Mouse (Mus musculus) heart, embryonic 14.5 days (tissue): ENCODE data around the gene Ypel4. TPM values are rescaled to one million over a fixed set of nuclear protein-coding genes. Genes with fewer than 3 reads are reported as not detected.

Experiments
- ATAC-seq: fragments of 200-750 bp; cut with Nextera tagmentation; 2 replicates; pipeline ENCODE4 v1.8.0; 2017; ENCODE audit warnings: low read depth, moderate TSS enrichment; ENCODE audit not compliant: insufficient number of reproducible peaks, insufficient read depth, low FRiP score
- H3K27ac ChIP-seq, 2 experiments: fragments of 200-500 bp in 1 of 2; fragments of 300-500 bp in 1 of 2; sonication (generic) in 1 of 2; replicated peaks in 1 of 2; 2 replicates each; pipeline ENCODE4 v1.5.1; 2012 to 2014; ENCODE audit warnings: low read depth in 2 of 2, low read length in 2 of 2, control low read depth in 1 of 2, mild to moderate bottlenecking in 1 of 2, mixed read lengths in 1 of 2; ENCODE audit not compliant: control insufficient read depth in 1 of 2, insufficient read depth in 1 of 2
- H3K27me3 ChIP-seq: fragments of 300-500 bp; sonication (generic); 2 replicates; pipeline ENCODE4 v1.6.1; 2014; ENCODE audit warnings: mild to moderate bottlenecking, low read length, control low read depth; ENCODE audit not compliant: control insufficient read depth, insufficient read depth
- H3K36me3 ChIP-seq: fragments of 300-500 bp; sonication (generic); 2 replicates; pipeline ENCODE4 v1.6.1; 2014; ENCODE audit warnings: mild to moderate bottlenecking, control low read depth, low read length, mixed read lengths; ENCODE audit not compliant: control insufficient read depth, insufficient read depth
- H3K4me1 ChIP-seq, 2 experiments: fragments of 200-500 bp in 1 of 2; fragments of 300-500 bp in 1 of 2; sonication (generic) in 1 of 2; 2 replicates each; pipeline ENCODE4 v1.6.1; 2012 to 2014; ENCODE audit warnings: low read length in 2 of 2, control low read depth in 1 of 2, mixed read lengths in 1 of 2; ENCODE audit not compliant: control insufficient read depth in 2 of 2, insufficient read depth in 2 of 2
- H3K4me2 ChIP-seq: fragments of 300-500 bp; sonication (generic); 2 replicates; pipeline ENCODE4 v1.6.1; 2014; ENCODE audit warnings: mild to moderate bottlenecking, low read length
- H3K4me3 ChIP-seq, 2 experiments: fragments of 200-500 bp in 1 of 2; fragments of 300-500 bp in 1 of 2; sonication (generic) in 1 of 2; 2 replicates each; pipeline ENCODE4 v1.5.1; 2012 to 2014; ENCODE audit warnings: low read length in 2 of 2, mild to moderate bottlenecking in 2 of 2, control low read depth in 1 of 2, low read depth in 1 of 2, moderate library complexity in 1 of 2; ENCODE audit not compliant: control insufficient read depth in 1 of 2, insufficient read depth in 1 of 2
- H3K9ac ChIP-seq: fragments of 300-500 bp; sonication (generic); 2 replicates; pipeline ENCODE4 v1.6.1; 2014; ENCODE audit warnings: mild to moderate bottlenecking, low read length
- H3K9me3 ChIP-seq: fragments of 300-500 bp; sonication (generic); 2 replicates; pipeline ENCODE4 v1.6.1; 2016; ENCODE audit warnings: low read length, control low read depth; ENCODE audit not compliant: control insufficient read depth
- WGBS: fragments of 180-500 bp; shearing (Covaris S2); extraction: QIAGEN DNeasy Blood & Tissue Kit; methylation state at CpG from one replicate; pipeline ENCODE4 v1.1.7; 2014; 5-methylcytosine and 5-hydroxymethylcytosine counted together
- polyA plus RNA-seq: library from polyadenylated mRNA; unstranded; fragments of >200 nt; fragmentation: Nextera tagmentation; extraction: Ambion mirVana; gene quantifications from 2 replicates; pipeline ENCODE4 v1.2.1, GENCODE M21; 2014

The Ypel4 gene
- polyA plus RNA-seq = 3.5 and 4.5 TPM in 2 replicates

GRCm38 (mm10) chr2:84733579-84734300 lies at the start of gene Ypel4:
Gene Ypel4, plus strand, starts transcription at chr2:84734058.
- Histone ChIP-seq H3K27me3 (no peaks in the 10 kb centered on the region), H3K4me2 (peak within 1 kb of the TSS; percentile 73), H3K9ac (peak within 1 kb of the TSS; percentile 69), H3K36me3 (no peaks in the 10 kb centered on the region), H3K4me1 (peaks cover 31 to 40% of the 10 kb centered on the region in 2 experiments), H3K27ac (no peak within 1 kb of the TSS), H3K4me3 (peak within 1 kb of the TSS; percentile 47 to 53), H3K9me3 (no peaks in the 10 kb centered on the region)
- peak; percentile 29; the same call in 1 of the 2 replicates for ATAC-seq
- WGBS = 5% methylated on average over 8 of the region's 8 CpGs

- no peak overlapping the region for H3K9ac ChIP-seq
- ATAC-seq = no peak
- no peak overlapping the region for H3K27ac ChIP-seq
- H3K4me2 ChIP-seq = no peak overlapping the region
- H3K27me3 ChIP-seq = no peaks in the 10 kb centered on the region
- H3K9me3 ChIP-seq = 0 out of 2 replicates have a peak, but pooled peaks cover 3% of the 10 kb centered on the region
- H3K4me1 ChIP-seq = no peaks in the 10 kb centered on the region
- H3K36me3 ChIP-seq = peaks cover 84% of the 10 kb centered on the region
- 56% methylated on average over 2 of the region's 2 CpGs for WGBS
- no peak overlapping the region for H3K4me3 ChIP-seq
Measured at GRCm38 (mm10) chr2:84688080-84688844, 45.6 kb upstream of the Ypel4 start.

GRCm38 (mm10) chr2:84690050-84690449 lies 43.8 kb upstream of the Ypel4 start:
- ATAC-seq = no peak
- H3K4me3 ChIP-seq = no peak overlapping the region
- no peak overlapping the region for H3K4me2 ChIP-seq
- WGBS = 86% methylated on average over 12 of the region's 12 CpGs
- no peaks in the 10 kb centered on the region for H3K27me3 ChIP-seq
- no peak overlapping the region for H3K27ac ChIP-seq
- H3K9ac ChIP-seq = no peak overlapping the region
- no peaks in the 10 kb centered on the region for H3K9me3 ChIP-seq
- H3K4me1 ChIP-seq = no peaks in the 10 kb centered on the region
- peaks cover 96% of the 10 kb centered on the region for H3K36me3 ChIP-seq

DNA sequence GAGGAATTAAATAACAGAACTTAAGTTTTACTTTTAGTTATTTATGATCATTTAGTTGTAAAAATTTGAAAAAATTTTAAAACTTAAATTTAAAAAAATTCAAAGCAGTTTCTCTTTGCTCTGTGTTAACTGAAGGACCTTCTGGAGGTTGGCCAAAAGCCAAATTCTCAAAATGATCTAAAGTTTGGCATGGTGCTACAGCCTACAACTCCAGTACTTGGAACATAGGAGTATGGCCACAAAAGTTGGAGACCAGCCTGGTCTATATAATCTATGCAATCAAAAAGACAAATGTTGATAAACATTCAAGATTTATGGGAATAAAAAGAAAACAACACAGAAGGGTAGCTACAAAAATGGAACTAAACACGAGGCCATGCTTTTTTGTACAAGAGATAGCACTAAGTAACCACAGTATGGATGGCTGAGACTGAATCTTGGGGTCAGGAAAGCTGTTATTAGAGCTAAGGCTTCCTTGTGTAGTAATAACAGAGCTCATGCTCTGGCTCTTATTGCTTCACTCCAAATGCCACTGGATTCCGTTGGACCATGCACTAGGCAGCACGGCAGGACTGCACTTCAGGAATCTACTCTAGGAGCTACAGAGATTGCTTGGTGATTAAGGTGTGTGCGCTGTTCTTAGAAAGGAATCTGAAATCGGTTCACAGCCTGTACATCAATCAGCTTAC lies 38.7 kb upstream of the Ypel4 start:
- Histone ChIP-seq H3K36me3 (peaks cover 84% of the 10 kb centered on the region), H3K27ac (no peak overlapping the region), H3K4me2 (no peak overlapping the region), H3K9me3 (no peaks in the 10 kb centered on the region), H3K27me3 (no peaks in the 10 kb centered on the region), H3K9ac (no peak overlapping the region), H3K4me3 (no peak overlapping the region), H3K4me1 (no peaks in the 10 kb centered on the region)
- no peak for ATAC-seq
- 87% methylated on average over 5 of the region's 5 CpGs for WGBS

GRCm38 (mm10) chr2:84703497-84703896 lies 30.4 kb upstream of the Ypel4 start:
- Histone ChIP-seq H3K36me3 (peaks cover 85% of the 10 kb centered on the region), H3K27me3 (no peaks in the 10 kb centered on the region), H3K27ac (no peak overlapping the region), H3K4me3 (no peak overlapping the region), H3K9ac (no peak overlapping the region), H3K4me2 (no peak overlapping the region), H3K4me1 (no peaks in the 10 kb centered on the region), H3K9me3 (no peaks in the 10 kb centered on the region)
- WGBS = 79% methylated on average over 1 of the region's 1 CpGs
- no peak for ATAC-seq

DNA sequence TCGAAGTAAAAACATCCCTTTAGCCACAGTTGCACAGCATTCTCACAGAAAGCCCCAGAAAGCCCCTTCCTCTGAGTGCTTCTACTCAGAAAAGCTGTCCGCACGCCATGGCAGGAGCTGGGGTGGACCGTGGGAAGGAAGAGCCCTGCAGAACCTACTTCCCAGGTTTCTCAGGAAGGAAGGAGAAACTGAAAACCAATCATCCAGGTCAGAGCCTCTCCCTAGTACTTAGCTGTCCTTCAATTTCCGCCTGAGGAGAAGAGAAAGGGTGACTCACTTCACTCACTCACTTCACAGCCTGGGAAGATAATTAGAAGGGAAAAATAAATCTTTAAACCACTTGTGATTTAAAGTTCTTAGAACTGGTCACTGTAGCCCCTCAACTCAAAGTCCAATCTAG lies 29.5 kb upstream of the Ypel4 start:
- Histone ChIP-seq H3K9ac (no peak overlapping the region), H3K4me2 (no peak overlapping the region), H3K36me3 (peaks cover 88% of the 10 kb centered on the region), H3K27me3 (no peaks in the 10 kb centered on the region), H3K4me3 (no peak overlapping the region), H3K9me3 (no peaks in the 10 kb centered on the region), H3K4me1 (no peaks in the 10 kb centered on the region), H3K27ac (no peak overlapping the region)
- 79% methylated on average over 5 of the region's 5 CpGs for WGBS
- no peak for ATAC-seq

- ATAC-seq = no peak
- 88% methylated on average over 1 of the region's 1 CpGs for WGBS
Measured at GRCm38 (mm10) chr2:84705295-84705694, 28.6 kb upstream of the Ypel4 start.

More at GRCm38 (mm10) chr2:84705295-84705694, 28.6 kb upstream of the Ypel4 start:
- Histone ChIP-seq H3K27me3 (no peaks in the 10 kb centered on the region), H3K9me3 (no peaks in the 10 kb centered on the region), H3K27ac (no peak overlapping the region), H3K4me2 (no peak overlapping the region), H3K4me1 (no peaks in the 10 kb centered on the region), H3K4me3 (no peak overlapping the region), H3K36me3 (peaks cover 93% of the 10 kb centered on the region), H3K9ac (no peak overlapping the region)
